ENCODE assay signal across 8 mouse cellular contexts in the genomic region with DNA sequence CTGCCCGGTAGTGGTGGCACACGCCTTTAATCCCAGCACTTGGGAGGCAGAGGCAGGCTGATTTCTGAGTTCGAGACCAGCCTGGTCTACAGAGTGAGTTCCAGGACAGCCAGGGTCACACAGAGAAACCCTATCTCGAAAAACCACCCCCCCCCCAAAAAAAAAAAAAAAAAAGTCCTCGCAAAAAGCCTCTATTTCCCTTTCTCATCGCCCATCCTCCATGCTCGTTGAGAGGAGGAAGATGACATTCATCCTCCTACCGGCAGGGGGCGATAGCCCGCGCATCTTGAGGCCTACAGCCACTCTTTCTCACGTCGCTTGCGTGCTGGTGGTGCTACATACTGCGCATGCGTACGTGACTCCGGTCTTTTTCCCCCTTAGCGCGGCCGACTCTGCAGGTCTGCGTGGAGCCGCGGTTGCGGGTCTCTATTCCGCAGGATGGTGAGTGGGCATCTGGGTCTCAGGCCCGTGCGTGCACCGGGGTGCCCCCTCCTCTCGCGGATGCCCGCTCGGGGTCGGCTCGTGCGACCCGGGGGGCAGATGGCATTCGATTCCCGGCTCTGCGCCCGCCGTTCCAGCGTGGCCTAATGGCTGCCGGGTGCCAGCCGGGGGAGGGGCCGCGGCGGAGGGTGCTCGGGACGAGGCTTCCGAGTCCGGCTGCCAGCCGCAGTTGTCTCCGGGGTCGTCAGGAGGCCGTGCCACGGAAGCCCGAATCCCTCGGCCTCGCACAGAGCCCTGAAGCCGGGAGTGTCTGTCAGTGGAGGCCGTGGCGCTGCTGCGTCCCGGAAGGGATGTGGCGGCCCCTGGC. TPM values are rescaled to one million over a fixed set of nuclear protein-coding genes. Genes with fewer than 3 reads are reported as not detected.
DNase-seq lines count a peak whose midpoint lies in the region; ATAC-seq and TF ChIP-seq lines count a peak whose summit lies in the region.

A gene (plus strand): TSS at position 297 of the 808 bp plus-strand sequence.

- H3K4me2 ChIP-seq in heart, embryonic 15.5 days: peak within 1 kb of the TSS; percentile 58
- H3K4me2 ChIP-seq in liver, embryonic 14.5 days (ENCODE audit: low read depth): peak within 1 kb of the TSS; percentile 91
- peak within 1 kb of the TSS; percentile 77 for H3K4me2 ChIP-seq in neural tube, embryonic 11.5 days (ENCODE audit: low read depth)
- H3K4me2 ChIP-seq in stomach, postnatal 0 days (replicated peaks; ENCODE audit: low read depth): peak within 1 kb of the TSS; percentile 61

- no peak for TF ChIP-seq EP300 in liver, embryonic 14.5 days (IDR thresholded peaks at IDR 0.05; ENCODE audit: low read depth)
- TF ChIP-seq EP300 in stomach, postnatal 0 days (optimal IDR thresholded peaks at IDR 0.05): no peak

- no peaks in the 10 kb centered on the region for H3K27me3 ChIP-seq in forebrain, embryonic 10.5 days (ENCODE audit: poor library complexity, severe bottlenecking)
- no peaks in the 10 kb centered on the region for H3K27me3 ChIP-seq in heart, embryonic 15.5 days
- no peaks in the 10 kb centered on the region for H3K27me3 ChIP-seq in liver, embryonic 14.5 days (ENCODE audit: control insufficient read depth, insufficient read depth, low read length)
- no peaks in the 10 kb centered on the region for H3K27me3 ChIP-seq in neural tube, embryonic 11.5 days (ENCODE audit: control insufficient read depth, insufficient read depth, low read length)
- H3K27me3 ChIP-seq in stomach, postnatal 0 days (ENCODE audit: control insufficient read depth, insufficient read depth, low read length): no peaks in the 10 kb centered on the region

- H3K4me3 ChIP-seq in forebrain, embryonic 10.5 days: peak within 1 kb of the TSS; percentile 75
- H3K4me3 ChIP-seq in heart, embryonic 15.5 days: peak within 1 kb of the TSS; percentile 87
- peak within 1 kb of the TSS; percentile 68 to 99 for H3K4me3 ChIP-seq in liver, embryonic 14.5 days (ENCODE audit: insufficient read depth in 1 of 2, low read depth in 2 of 2, low read length in 2 of 2)
- H3K4me3 ChIP-seq in neural tube, embryonic 11.5 days (ENCODE audit: low read depth, low read length): peak within 1 kb of the TSS; percentile 99
- peak within 1 kb of the TSS; percentile 99 for H3K4me3 ChIP-seq in stomach, postnatal 0 days (ENCODE audit: low read depth, low read length)

- H3K9ac ChIP-seq in heart, embryonic 15.5 days: peak within 1 kb of the TSS; percentile 98
- H3K9ac ChIP-seq in liver, embryonic 14.5 days (replicated peaks): peak within 1 kb of the TSS; percentile 64
- H3K9ac ChIP-seq in neural tube, embryonic 11.5 days (ENCODE audit: low read length): peak within 1 kb of the TSS; percentile 98
- H3K9ac ChIP-seq in stomach, postnatal 0 days (ENCODE audit: low read length): peak within 1 kb of the TSS; percentile 99

- peaks cover 38% of the 10 kb centered on the region for H3K36me3 ChIP-seq in forebrain, embryonic 10.5 days (replicated peaks)
- peaks cover 30% of the 10 kb centered on the region for H3K36me3 ChIP-seq in heart, embryonic 15.5 days
- H3K36me3 ChIP-seq in liver, embryonic 14.5 days (replicated peaks; ENCODE audit: control insufficient read depth, insufficient read depth, low read depth): peaks cover 35% of the 10 kb centered on the region
- H3K36me3 ChIP-seq in neural tube, embryonic 11.5 days (ENCODE audit: control insufficient read depth, insufficient read depth, low read length): peaks cover 8% of the 10 kb centered on the region
- H3K36me3 ChIP-seq in stomach, postnatal 0 days (ENCODE audit: control insufficient read depth, insufficient read depth, low read length): peaks cover 3% of the 10 kb centered on the region; the same call in 1 of the 2 replicates

- TF ChIP-seq CTCF in liver, embryonic 14.5 days (IDR thresholded peaks at IDR 0.05; ENCODE audit: low read depth): peak; percentile 99
- TF ChIP-seq CTCF in stomach, postnatal 0 days (IDR thresholded peaks at IDR 0.05; ENCODE audit: low read depth): peak; percentile 97

- DNase-seq in CD8-positive naive resting alpha-beta T cell, adult 2 months (ENCODE audit: low read depth in 2 of 2, low spot score in 2 of 2): peak; percentile 93
- peak; percentile 97 for DNase-seq in c-Kit-positive CD71-negative TER-119-negative erythroid progenitor cells, embryonic 14.5 days (ENCODE audit: low read depth)
- peak; percentile 95 for DNase-seq in forebrain, embryonic 10.5 days (ENCODE audit: extremely low spot score, low spot score)
- peak; percentile 97 to 98 for DNase-seq in kidney, postnatal 25 days
- peak; percentile 93 to 94 (median 94) for DNase-seq in liver, embryonic 14.5 days (ENCODE audit: low read depth in 3 of 3, low spot score in 3 of 3)
- DNase-seq in neural tube, embryonic 11.5 days (ENCODE audit: low spot score): peak; percentile 94
- peak; percentile 92 for DNase-seq in stomach, postnatal 0 days (ENCODE audit: low spot score)

- no peaks in the 10 kb centered on the region for H3K9me3 ChIP-seq in forebrain, embryonic 10.5 days
- H3K9me3 ChIP-seq in heart, embryonic 15.5 days (replicated peaks): no peaks in the 10 kb centered on the region
- no peaks in the 10 kb centered on the region for H3K9me3 ChIP-seq in liver, embryonic 14.5 days (ENCODE audit: control insufficient read depth, low read length)
- H3K9me3 ChIP-seq in neural tube, embryonic 11.5 days (ENCODE audit: control insufficient read depth, low read length): no peaks in the 10 kb centered on the region
- H3K9me3 ChIP-seq in stomach, postnatal 0 days (ENCODE audit: control insufficient read depth, low read length): no peaks in the 10 kb centered on the region

- H3K27ac ChIP-seq in forebrain, embryonic 10.5 days: peak within 1 kb of the TSS; percentile 98
- peak within 1 kb of the TSS; percentile 83 for H3K27ac ChIP-seq in heart, embryonic 15.5 days
- peak within 1 kb of the TSS; percentile 26 for H3K27ac ChIP-seq in liver, embryonic 14.5 days
- peak within 1 kb of the TSS; percentile 76 for H3K27ac ChIP-seq in neural tube, embryonic 11.5 days (ENCODE audit: low read depth, low read length)
- H3K27ac ChIP-seq in stomach, postnatal 0 days (replicated peaks): peak within 1 kb of the TSS; percentile 91

- peak; percentile 95 for ATAC-seq in heart, embryonic 15.5 days (replicated peaks; ENCODE audit: insufficient number of reproducible peaks, insufficient read depth, low FRiP score, low read depth)
- peak; percentile 96 for ATAC-seq in liver, embryonic 14.5 days (ENCODE audit: insufficient read depth)
- ATAC-seq in neural tube, embryonic 11.5 days (ENCODE audit: insufficient read depth, low FRiP score, low TSS enrichment): peak; percentile 97
- ATAC-seq in stomach, postnatal 0 days (ENCODE audit: low FRiP score, low TSS enrichment): peak; percentile 98

- H3K4me1 ChIP-seq in forebrain, embryonic 10.5 days: peaks cover 14% of the 10 kb centered on the region
- H3K4me1 ChIP-seq in heart, embryonic 15.5 days (replicated peaks): peaks cover 13% of the 10 kb centered on the region
- H3K4me1 ChIP-seq in liver, embryonic 14.5 days (replicated peaks; ENCODE audit: control insufficient read depth in 2 of 2, insufficient read depth in 2 of 2, low read length in 1 of 2): peaks cover 0 to 8% of the 10 kb centered on the region in 2 experiments; a peak in 2 of 4 replicates
- no peaks in the 10 kb centered on the region; the same call in none of the 2 replicates for H3K4me1 ChIP-seq in neural tube, embryonic 11.5 days (ENCODE audit: control insufficient read depth, insufficient read depth, low read length)
- no peaks in the 10 kb centered on the region for H3K4me1 ChIP-seq in stomach, postnatal 0 days (replicated peaks; ENCODE audit: control insufficient read depth, insufficient read depth)

- 3% methylated on average over 66 of the region's 66 CpGs for WGBS in forebrain, embryonic 10.5 days
- 3% methylated on average over 66 of the region's 66 CpGs for WGBS in heart, embryonic 15.5 days
- WGBS in liver, embryonic 14.5 days (ENCODE audit: insufficient replicate concordance): 3% methylated on average over 66 of the region's 66 CpGs
- WGBS in neural tube, embryonic 11.5 days: 3% methylated on average over 58 of the region's 66 CpGs
- 3% methylated on average over 66 of the region's 66 CpGs for WGBS in stomach, postnatal 0 days

RNA-seq across cellular contexts. Expression of the gene that starts here (rescaled TPM):
- polyA plus RNA-seq in forebrain, embryonic 10.5 days (2016; fragmentation: Nextera tagmentation; extraction: Ambion mirVana): 96.2 and 103 TPM in 2 replicates
- polyA plus RNA-seq in heart, embryonic 15.5 days (2015; fragmentation: Nextera tagmentation; extraction: Ambion mirVana): 37.8 and 45.5 TPM in 2 replicates
- 62.8 and 96.9 TPM in 2 replicates for polyA plus RNA-seq in liver, embryonic 14.5 days (2012; rRNA removed)
- 27.6 and 29.1 TPM in 2 replicates for polyA plus RNA-seq in liver, embryonic 14.5 days (2014; fragmentation: Nextera tagmentation; extraction: Ambion mirVana)
- 68.7 and 73.7 TPM in 2 replicates for polyA plus RNA-seq in neural tube, embryonic 11.5 days (2014; fragmentation: Nextera tagmentation; extraction: Ambion mirVana)
- 35.7 and 36.1 TPM in 2 replicates for polyA plus RNA-seq in stomach, postnatal 0 days (2015; fragmentation: Nextera tagmentation; extraction: Ambion mirVana)

Comparison
In these comparisons a context has a peak if more than half of its experiments do, and no peak if none do; other contexts are left out.
1. Peak in every context shown above with its lines: DNase-seq, ATAC-seq, H3K4me3 ChIP-seq and H3K27ac ChIP-seq.
2. H3K27ac ChIP-seq: peak in every context shown above with its lines; median percentile 98 in forebrain, embryonic 10.5 days; 91 in stomach, postnatal 0 days; 83 in heart, embryonic 15.5 days; 76 in neural tube, embryonic 11.5 days; 26 in liver, embryonic 14.5 days.